Mouse (Mus musculus): ENCODE results near the gene Ccdc125. TPM values are rescaled to one million over a fixed set of nuclear protein-coding genes. Genes with fewer than 3 reads are reported as not detected.

Gene Ccdc125
- polyA plus RNA-seq (2015; fragmentation: Nextera tagmentation; extraction: Ambion mirVana) = 1.9 and 2.3 TPM in 2 replicates

DNA sequence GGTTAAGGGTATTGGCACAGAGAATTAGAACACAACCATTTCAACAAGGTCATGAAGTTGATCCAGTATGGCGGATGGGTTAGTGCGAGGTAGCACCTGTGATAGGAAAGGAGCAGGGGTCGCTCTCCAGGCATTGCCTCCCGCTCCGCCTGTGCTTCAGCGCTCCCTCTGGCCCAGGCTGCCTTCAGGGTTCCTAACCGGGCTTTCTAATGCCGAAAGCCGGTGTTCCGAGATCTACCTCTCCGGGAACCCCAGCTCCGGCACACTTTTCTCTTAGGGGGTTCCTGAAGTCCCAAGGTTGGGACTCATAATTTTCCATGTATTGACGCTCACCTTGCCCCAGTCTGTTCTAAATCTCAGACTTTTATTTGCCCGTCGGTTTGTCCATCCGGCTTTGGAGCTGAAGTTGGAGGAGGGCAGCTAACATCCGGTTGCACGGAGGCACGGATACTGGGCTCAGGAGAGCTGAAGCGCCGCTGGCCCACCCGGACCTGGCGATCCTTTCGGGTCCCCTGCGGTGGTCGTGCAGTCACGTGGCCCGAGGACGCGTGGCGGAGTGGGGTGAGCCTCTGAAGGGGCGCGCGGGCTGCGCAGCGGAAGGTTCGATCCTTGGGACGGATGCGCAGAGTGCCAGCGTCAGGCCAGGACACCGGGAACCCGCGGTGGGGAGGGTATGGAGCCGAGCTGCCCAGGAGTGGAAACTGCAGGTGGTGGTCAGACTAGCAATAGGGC, at the start of gene Ccdc125:
Ccdc125 (plus strand) TSS at position 427 of the 732 bp plus-strand sequence.
- Histone ChIP-seq H3K36me3 (peaks cover 17% of the 10 kb centered on the region), H3K9ac (peak within 1 kb of the TSS; percentile 73), H3K4me1 (replicated peaks) (peaks cover 11% of the 10 kb centered on the region; the same call in 1 of the 2 replicates), H3K27me3 (peaks cover 14% of the 10 kb centered on the region), H3K4me2 (peak within 1 kb of the TSS; percentile 82), H3K4me3 (peak within 1 kb of the TSS; percentile 51), H3K27ac (replicated peaks) (no peak within 1 kb of the TSS), H3K9me3 (no peaks in the 10 kb centered on the region)
- ATAC-seq (ENCODE audit: low read depth) = peak; percentile 61
- WGBS = under 1% methylated on average over 44 of the region's 44 CpGs

DNA sequence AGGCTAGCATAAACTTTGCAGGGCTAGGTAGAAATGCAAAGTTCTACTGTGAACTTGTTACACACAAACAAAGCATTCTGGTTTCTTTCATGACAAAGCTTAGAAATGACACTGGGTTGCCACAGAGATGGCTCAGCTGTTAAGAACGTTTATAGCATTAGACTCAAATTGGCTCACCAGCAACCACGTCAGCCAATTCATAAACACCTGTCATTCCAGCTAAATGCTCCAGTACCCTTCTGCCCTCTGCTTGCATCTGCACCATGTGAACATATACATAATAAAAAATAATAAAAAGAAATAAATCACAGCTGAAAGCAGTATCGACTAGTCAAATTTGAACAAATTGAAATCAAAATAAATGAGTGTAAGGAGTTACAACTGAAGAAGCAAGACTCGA, 47.3 kb upstream of the Ccdc125 start:
- Histone ChIP-seq H3K27me3 (peaks cover 15% of the 10 kb centered on the region), H3K4me3 (no peak overlapping the region), H3K9me3 (no peaks in the 10 kb centered on the region), H3K36me3 (peaks cover 81% of the 10 kb centered on the region), H3K9ac (no peak overlapping the region), H3K27ac (replicated peaks) (no peak overlapping the region), H3K4me1 (replicated peaks) (no peaks in the 10 kb centered on the region), H3K4me2 (no peak overlapping the region)
- ATAC-seq (ENCODE audit: low read depth) = no peak
- 85% methylated on average over 4 of the region's 4 CpGs for WGBS

DNA sequence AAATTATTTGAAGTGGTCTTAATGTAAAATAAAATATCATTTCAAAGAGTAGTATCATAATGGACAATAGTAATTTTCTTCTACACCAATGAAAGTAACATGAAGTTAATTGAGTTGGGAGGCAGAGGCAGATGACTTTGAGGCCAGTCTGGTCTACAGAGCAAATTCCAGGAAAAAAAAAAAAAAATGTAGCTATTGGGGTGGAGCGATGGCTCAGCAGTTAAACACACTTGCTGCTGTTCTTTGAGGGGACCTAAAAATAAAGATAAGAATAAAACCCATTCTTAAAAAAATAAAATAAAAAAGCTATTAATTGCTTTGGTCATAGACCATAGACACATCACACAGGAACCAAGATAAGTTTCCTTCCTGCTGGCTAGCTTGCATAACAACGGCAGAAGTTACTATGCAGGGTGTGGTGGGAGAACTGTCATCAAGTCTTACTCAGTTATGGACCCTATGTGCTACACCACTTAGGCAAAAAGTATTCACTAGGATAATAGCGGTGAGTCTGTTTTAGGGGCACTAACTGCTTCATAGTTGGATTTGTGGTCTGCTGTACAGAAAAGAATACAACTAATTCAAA, 35.3 kb upstream of the Ccdc125 start:
- H3K4me2 ChIP-seq = no peak overlapping the region
- ATAC-seq (ENCODE audit: low read depth) = no peak
- H3K9ac ChIP-seq = no peak overlapping the region
- no peaks in the 10 kb centered on the region for H3K27me3 ChIP-seq
- no peaks in the 10 kb centered on the region for H3K9me3 ChIP-seq
- peaks cover 77% of the 10 kb centered on the region for H3K36me3 ChIP-seq
- no peak overlapping the region for H3K4me3 ChIP-seq
- H3K4me1 ChIP-seq (replicated peaks) = no peaks in the 10 kb centered on the region
- 95% methylated on average over 3 of the region's 3 CpGs for WGBS
- H3K27ac ChIP-seq (replicated peaks) = no peak overlapping the region

DNA sequence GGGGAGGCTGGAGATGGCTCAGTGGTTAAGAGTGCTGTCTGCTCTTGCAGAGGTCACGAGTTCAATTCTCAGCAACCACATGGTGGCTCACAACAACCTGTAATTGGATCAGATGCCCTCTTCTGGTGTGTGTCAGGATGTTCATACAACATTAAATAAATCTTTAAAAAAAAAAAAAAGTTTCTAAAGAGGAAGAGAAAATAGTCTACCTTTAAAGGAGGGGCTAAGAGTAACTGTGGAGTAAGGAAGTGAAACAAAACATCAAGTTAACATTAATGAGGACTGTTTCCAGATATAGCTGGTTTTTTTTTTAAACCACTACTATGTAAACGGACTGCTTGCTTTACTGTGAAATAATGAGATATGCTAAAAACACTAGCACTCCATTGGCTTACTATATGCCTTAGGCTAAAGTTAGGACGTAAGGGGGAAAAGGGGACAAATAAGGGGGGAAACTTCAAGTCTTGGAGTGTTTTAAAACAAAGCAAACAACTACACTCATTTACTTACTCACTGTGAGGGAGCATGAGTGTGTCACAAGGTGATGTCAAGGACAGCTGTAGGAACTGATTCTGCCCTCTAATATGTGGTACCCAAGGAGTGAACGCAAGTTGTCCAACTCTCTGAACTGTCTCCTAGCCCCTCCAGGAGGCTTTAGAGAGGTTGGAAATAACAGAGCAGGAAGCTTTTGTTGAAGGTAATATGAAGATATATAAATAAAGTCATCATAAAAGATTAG, 26.9 kb upstream of the Ccdc125 start:
- Histone ChIP-seq H3K9ac (no peak overlapping the region), H3K4me3 (no peak overlapping the region), H3K4me1 (replicated peaks) (no peaks in the 10 kb centered on the region), H3K36me3 (peaks cover 91% of the 10 kb centered on the region), H3K27me3 (no peaks in the 10 kb centered on the region), H3K27ac (replicated peaks) (no peak overlapping the region), H3K4me2 (no peak overlapping the region), H3K9me3 (no peaks in the 10 kb centered on the region)
- ATAC-seq (ENCODE audit: low read depth) = no peak
- WGBS = 95% methylated on average over 4 of the region's 4 CpGs

DNA sequence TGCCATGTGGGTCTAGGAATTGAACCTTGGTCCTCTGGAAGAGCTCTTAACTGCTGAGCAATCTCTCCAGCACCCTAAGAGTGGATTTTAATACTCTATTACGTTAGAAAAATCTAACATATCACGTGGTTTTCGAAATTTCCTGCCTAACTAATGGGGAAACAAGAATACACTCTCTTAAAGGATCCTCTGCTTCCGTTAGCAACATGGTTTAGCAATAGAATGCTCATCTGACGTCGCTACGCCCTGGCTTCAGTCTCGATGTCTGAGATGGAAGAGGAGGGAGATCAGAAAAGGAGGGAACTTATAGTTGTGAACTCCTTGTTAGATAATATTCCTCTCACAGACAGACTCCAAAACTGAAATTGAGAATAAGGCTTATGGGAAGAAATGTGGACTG, 21.3 kb upstream of the Ccdc125 start:
- ATAC-seq (ENCODE audit: low read depth) = no peak
- 95% methylated on average over 8 of the region's 8 CpGs for WGBS
- no peak overlapping the region for H3K9ac ChIP-seq
- H3K36me3 ChIP-seq = peaks cover 46% of the 10 kb centered on the region
- H3K4me3 ChIP-seq = no peak overlapping the region
- peaks cover 12% of the 10 kb centered on the region for H3K4me1 ChIP-seq (replicated peaks)
- no peaks in the 10 kb centered on the region for H3K27me3 ChIP-seq
- H3K27ac ChIP-seq (replicated peaks) = no peak overlapping the region
- H3K9me3 ChIP-seq = no peaks in the 10 kb centered on the region
- no peak overlapping the region for H3K4me2 ChIP-seq

DNA sequence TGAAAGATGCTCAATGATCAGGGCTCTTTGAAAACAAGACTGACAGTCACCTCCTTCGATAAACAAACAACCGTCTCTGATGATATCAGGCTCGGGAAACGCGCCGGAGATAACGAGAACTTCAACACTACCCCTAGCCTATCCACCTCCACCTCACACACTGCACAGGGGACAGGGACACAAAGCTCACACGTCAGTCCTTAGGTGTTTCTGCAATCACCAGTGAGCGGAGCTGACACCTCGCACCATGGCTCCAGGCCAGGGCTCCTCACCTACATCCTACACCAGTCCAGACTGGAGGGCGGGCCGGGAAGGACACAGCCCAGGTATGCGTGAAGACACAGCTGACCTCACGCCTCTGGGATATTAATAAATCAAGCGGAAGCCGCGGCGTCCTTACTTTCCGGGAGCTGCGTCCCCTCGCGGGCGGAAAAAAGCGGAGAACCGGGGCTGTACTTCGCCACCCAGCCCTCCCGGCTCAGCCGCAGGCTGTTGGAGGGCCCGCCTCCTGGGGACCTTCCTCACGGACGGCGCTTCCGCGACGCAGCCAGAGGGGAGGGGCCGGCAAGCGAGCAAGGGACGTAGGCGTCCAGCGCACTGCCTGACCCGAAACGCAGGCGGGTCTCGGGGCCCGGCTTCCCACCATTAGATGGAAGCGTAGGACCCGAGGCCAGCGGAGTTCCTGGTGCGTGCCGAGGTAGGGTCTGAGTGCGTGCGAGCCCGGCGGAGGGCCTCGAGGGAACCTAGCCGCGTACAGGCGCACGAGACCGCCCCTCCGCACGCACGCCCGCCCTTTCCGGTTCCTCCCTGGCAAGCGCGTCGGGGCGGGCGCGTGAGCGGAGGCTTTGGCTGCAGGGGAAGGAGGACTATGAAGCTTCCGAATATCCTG, 18.7 kb upstream of the Ccdc125 start, which contains the start of the genes Ak6 and Rad17:
Ak6 (plus strand) TSS at position 430 of the 889 bp plus-strand sequence.
Rad17 (minus strand) TSS at position 502 of the 889 bp plus-strand sequence.
- Histone ChIP-seq H3K27ac (replicated peaks) (peak within 1 kb of the TSS; percentile 97), H3K9me3 (no peaks in the 10 kb centered on the region), H3K4me3 (peak within 1 kb of the TSS; percentile 97), H3K36me3 (peaks cover 24% of the 10 kb centered on the region), H3K9ac (peak within 1 kb of the TSS; percentile 94), H3K4me2 (peak within 1 kb of the TSS; percentile 93), H3K4me1 (replicated peaks) (peaks cover 12% of the 10 kb centered on the region), H3K27me3 (no peaks in the 10 kb centered on the region)
- under 1% methylated on average over 60 of the region's 73 CpGs for WGBS
- peak; percentile 97 for ATAC-seq (ENCODE audit: low read depth)

DNA sequence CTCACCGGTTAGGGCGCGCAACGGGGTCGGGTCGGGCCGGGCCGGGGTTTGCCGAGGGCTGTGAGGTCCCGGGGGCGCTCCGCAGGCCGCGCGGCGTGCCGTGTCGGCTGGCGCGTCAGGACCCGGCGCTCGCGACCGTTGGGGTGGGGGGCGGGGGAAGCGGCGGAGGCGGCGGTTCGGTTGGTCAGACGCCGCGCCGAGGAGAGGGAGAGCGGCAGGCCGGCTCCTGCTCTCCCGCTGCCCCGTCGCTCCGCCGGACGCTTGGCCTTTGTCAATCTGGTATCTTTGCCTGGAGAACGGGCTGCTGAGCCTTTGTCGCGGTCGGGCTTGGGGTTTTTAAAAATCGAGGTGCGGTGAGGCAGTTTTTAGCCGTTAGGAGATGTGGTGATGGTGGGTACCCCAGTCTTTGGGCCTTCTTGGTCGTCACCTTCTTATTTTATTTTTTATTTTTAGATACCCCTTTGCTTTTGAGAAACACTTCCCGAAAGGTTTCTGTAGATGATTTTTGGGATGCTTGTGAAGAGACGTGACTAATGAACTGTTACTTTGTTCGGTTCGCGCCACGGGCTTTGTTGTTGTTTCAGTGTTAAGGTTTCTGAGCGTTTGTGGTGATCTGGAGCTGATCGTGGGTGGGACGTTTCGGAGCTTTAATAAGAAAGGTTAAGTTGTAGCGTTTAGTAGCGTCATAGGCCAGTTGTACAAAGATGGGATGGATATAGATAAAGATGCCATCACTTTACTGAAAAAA, 17.9 kb upstream of the Ccdc125 start, which contains the start of gene Taf9:
Taf9 (plus strand) TSS at position 141 of the 748 bp plus-strand sequence.
- Histone ChIP-seq H3K9ac (peak within 1 kb of the TSS; percentile 94), H3K27ac (replicated peaks) (peak within 1 kb of the TSS; percentile 97), H3K9me3 (no peaks in the 10 kb centered on the region), H3K4me3 (peak within 1 kb of the TSS; percentile 97), H3K36me3 (peaks cover 20% of the 10 kb centered on the region), H3K4me2 (peak within 1 kb of the TSS; percentile 93), H3K4me1 (replicated peaks) (peaks cover 12% of the 10 kb centered on the region), H3K27me3 (no peaks in the 10 kb centered on the region)
- ATAC-seq (ENCODE audit: low read depth) = peak; percentile 74; the same call in 1 of the 2 replicates
- under 1% methylated on average over 60 of the region's 63 CpGs for WGBS

DNA sequence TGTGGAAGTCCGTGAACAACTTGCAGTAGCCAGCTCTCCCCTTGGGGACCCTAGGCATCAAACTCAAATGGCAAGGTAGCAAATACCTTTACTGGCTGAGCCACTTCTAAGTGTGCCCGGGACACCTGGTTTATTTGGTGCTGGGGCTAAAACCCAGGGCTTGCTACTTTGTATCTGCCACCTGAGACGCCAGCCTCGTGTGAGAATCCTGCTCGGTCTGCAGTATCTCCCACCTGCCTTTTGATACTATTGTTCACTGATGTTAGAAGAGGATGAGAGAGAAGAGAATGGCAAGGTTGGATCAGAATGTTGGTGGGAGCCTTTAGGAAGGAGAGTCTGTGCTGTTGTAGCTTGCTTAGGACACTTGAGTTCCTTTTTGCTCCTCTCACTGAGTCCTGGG, 11.4 kb upstream of the Ccdc125 start:
- 91% methylated on average over 5 of the region's 5 CpGs for WGBS
- ATAC-seq (ENCODE audit: low read depth) = no peak
- no peak overlapping the region for H3K27ac ChIP-seq (replicated peaks)
- no peak overlapping the region for H3K9ac ChIP-seq
- H3K4me1 ChIP-seq (replicated peaks) = no peaks in the 10 kb centered on the region
- no peak overlapping the region for H3K4me3 ChIP-seq
- peaks cover 19% of the 10 kb centered on the region for H3K36me3 ChIP-seq
- H3K9me3 ChIP-seq = no peaks in the 10 kb centered on the region
- no peaks in the 10 kb centered on the region for H3K27me3 ChIP-seq
- H3K4me2 ChIP-seq = no peak overlapping the region

DNA sequence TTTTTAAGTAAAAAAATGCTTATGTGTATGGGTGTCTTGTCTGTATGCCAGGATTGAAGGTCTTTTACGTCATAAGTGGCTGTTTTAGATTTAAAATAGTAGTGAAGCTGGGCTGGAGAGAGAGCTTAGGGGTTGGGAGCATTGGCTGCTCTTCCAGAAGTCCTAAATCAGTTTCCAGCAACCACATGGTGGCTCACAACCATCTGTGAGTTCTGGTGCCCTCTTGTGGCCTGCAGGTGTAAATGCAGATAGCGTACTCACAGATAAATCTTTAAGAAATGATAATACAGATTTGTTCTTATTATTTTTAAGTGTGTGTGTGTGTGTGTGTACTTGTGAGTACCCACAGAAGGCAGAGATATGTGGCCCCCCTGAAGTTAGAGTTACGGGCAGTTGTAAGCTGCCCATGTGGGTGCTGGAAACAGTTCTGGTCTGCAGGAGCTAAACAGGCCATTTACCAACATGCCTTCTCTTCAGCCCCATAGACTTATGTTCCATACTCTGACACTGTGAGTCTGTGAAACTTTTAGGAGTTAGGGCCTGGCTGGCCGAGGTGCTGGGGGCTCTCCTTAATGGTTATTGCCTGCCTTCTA, 9.6 kb upstream of the Ccdc125 start:
- peaks cover 33% of the 10 kb centered on the region for H3K36me3 ChIP-seq
- no peak overlapping the region for H3K9ac ChIP-seq
- 47% methylated on average over 4 of the region's 4 CpGs for WGBS
- no peaks in the 10 kb centered on the region for H3K4me1 ChIP-seq (replicated peaks)
- no peak overlapping the region for H3K27ac ChIP-seq (replicated peaks)
- H3K27me3 ChIP-seq = no peaks in the 10 kb centered on the region
- no peaks in the 10 kb centered on the region for H3K9me3 ChIP-seq
- H3K4me3 ChIP-seq = no peak overlapping the region
- peak; percentile 73; the same call in 1 of the 2 replicates for ATAC-seq (ENCODE audit: low read depth)
- no peak overlapping the region for H3K4me2 ChIP-seq

DNA sequence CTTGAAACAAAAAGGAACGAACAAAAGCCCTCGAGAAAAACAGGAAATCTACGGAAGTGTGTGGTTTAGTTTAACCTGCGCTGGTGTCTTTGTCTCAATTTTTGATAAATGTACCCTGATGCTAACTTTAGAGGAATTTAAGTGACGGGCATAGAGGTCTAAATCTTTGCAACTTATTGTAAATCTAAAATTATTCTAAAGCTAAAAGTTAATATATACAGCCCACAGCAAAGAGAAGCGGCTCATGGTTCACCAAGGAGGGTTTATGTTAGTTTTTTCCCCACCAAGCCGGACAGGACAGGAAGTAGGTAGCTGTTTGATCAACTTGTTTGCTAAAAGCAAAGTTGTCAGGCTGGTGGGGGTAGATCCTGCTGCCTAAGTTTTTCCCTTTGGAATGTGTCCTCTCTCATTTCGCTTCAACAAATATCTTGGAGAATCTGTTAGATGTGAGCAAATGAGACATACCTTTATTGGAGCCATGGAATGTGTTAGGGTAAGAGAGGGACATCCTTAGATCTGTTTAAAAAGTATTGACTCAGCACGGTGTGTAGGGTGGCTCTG, 744 bp downstream of the Ccdc125 start:
- Histone ChIP-seq H3K9me3 (no peaks in the 10 kb centered on the region), H3K27ac (replicated peaks) (no peak overlapping the region), H3K36me3 (peaks cover 15% of the 10 kb centered on the region), H3K4me3 (peak overlapping the region; percentile 51), H3K27me3 (peaks cover 14% of the 10 kb centered on the region), H3K9ac (peak overlapping the region; percentile 73), H3K4me2 (peak overlapping the region; percentile 82), H3K4me1 (replicated peaks) (peaks cover 11% of the 10 kb centered on the region; the same call in 1 of the 2 replicates)
- 65% methylated on average over 9 of the region's 9 CpGs for WGBS
- ATAC-seq (ENCODE audit: low read depth) = no peak

All from neural tube, embryonic 13.5 days (tissue).